ENCODE assay signal across 14 mouse cellular contexts in genomic region chr15:83383633-83384032, GRCm38 (mm10). TPM values are rescaled to one million over a fixed set of nuclear protein-coding genes. Genes with fewer than 3 reads are reported as not detected.
A peak's percentile ranks its signal among the peaks of the same experiment; 100 is the strongest.
DNase-seq lines count a peak whose midpoint lies in the region; ATAC-seq and TF ChIP-seq lines count a peak whose summit lies in the region.
"Had no signal": no experiment of that assay in that cellular context is flagged by ENCODE, and none has a peak within 500 bp of the region (broad histone marks: within the 10 kb centered on the region; RNA-seq: fewer than 3 reads in every experiment).

No protein-coding gene starts in this region.

- no peaks in the 10 kb centered on the region for H3K4me1 ChIP-seq in hindbrain, postnatal 0 days (ENCODE audit: insufficient read depth, low read length)
- no peaks in the 10 kb centered on the region for H3K4me1 ChIP-seq in hindbrain, embryonic 16.5 days (ENCODE audit: control insufficient read depth, insufficient read depth, low read depth, low read length)
- no peaks in the 10 kb centered on the region for H3K4me1 ChIP-seq in lung, postnatal 0 days (ENCODE audit: insufficient read depth, low read depth, low read length)
- H3K4me1 ChIP-seq in bone marrow macrophage, adult 2 months (ENCODE audit: control insufficient read depth, insufficient read depth, low read length), result peaks cover 7% of the 10 kb centered on the region
- H3K4me1 ChIP-seq in heart, embryonic 16.5 days (ENCODE audit: control insufficient read depth, insufficient read depth, low read length), result peaks cover 2% of the 10 kb centered on the region; the same call in 1 of the 2 replicates
- no peaks in the 10 kb centered on the region for H3K4me1 ChIP-seq in intestine, embryonic 15.5 days (replicated peaks)
- H3K4me1 ChIP-seq: neural tube, embryonic 13.5 days had no signal

- no peak overlapping the region for H3K4me3 ChIP-seq in hindbrain, postnatal 0 days (ENCODE audit: low read length)
- no peak overlapping the region for H3K4me3 ChIP-seq in hindbrain, embryonic 16.5 days (ENCODE audit: low read length)
- no peak overlapping the region for H3K4me3 ChIP-seq in lung, postnatal 0 days (ENCODE audit: low read depth, low read length)
- no peak overlapping the region for H3K4me3 ChIP-seq in bone marrow macrophage, adult 2 months (ENCODE audit: insufficient read depth, low read length)
- H3K4me3 ChIP-seq in heart, embryonic 16.5 days (ENCODE audit: low read length), result no peak overlapping the region
- no peak overlapping the region for H3K4me3 ChIP-seq in intestine, embryonic 15.5 days (replicated peaks)
- H3K4me3 ChIP-seq: neural tube, embryonic 13.5 days had no signal

- TF ChIP-seq EP300 in lung, postnatal 0 days (IDR thresholded peaks at IDR 0.05), result no peak

- ATAC-seq in hindbrain, postnatal 0 days, result no peak
- ATAC-seq in hindbrain, embryonic 16.5 days, result no peak
- peak; percentile 14; the same call in 1 of the 2 replicates for ATAC-seq in lung, postnatal 0 days
- peak; percentile 61 for ATAC-seq in heart, embryonic 16.5 days (replicated peaks; ENCODE audit: extremely low read depth, insufficient read depth, low FRiP score)
- no peak for ATAC-seq in intestine, embryonic 15.5 days
- ATAC-seq: forebrain, embryonic 14.5 days had no signal

- no peak for TF ChIP-seq POLR2A in bone marrow macrophage, adult 2 months (IDR thresholded peaks at IDR 0.05; ENCODE audit: borderline replicate concordance, low read depth, low read length)

- peak; percentile 7 for DNase-seq in hindbrain, postnatal 0 days (ENCODE audit: low spot score)
- DNase-seq in lung, postnatal 0 days (ENCODE audit: low spot score), result no peak
- DNase-seq in lung, postnatal 4 days, result no peak
- DNase-seq in frontal cortex, postnatal 14 days (ENCODE audit: low spot score in 2 of 2), result no peak
- DNase-seq: cerebellum, adult 9-11 months; kidney, adult 11 months; retina, postnatal 1 day had no signal

- 84% methylated on average over 2 of the region's 2 CpGs for WGBS in hindbrain, postnatal 0 days
- WGBS in hindbrain, embryonic 16.5 days, result 92% methylated on average over 2 of the region's 2 CpGs
- 79% methylated on average over 2 of the region's 2 CpGs for WGBS in lung, postnatal 0 days
- WGBS in heart, embryonic 16.5 days, result 73% methylated on average over 2 of the region's 2 CpGs
- WGBS in intestine, embryonic 15.5 days, result 87% methylated on average over 2 of the region's 2 CpGs

- no peak overlapping the region for H3K27ac ChIP-seq in hindbrain, postnatal 0 days
- no peak overlapping the region for H3K27ac ChIP-seq in hindbrain, embryonic 16.5 days (ENCODE audit: low read depth, low read length)
- H3K27ac ChIP-seq in lung, postnatal 0 days (ENCODE audit: low read length), result no peak overlapping the region
- no peak overlapping the region for H3K27ac ChIP-seq in bone marrow macrophage, adult 2 months (ENCODE audit: insufficient read depth, low read depth, low read length)
- H3K27ac ChIP-seq in heart, embryonic 16.5 days (ENCODE audit: low read length), result peak overlapping the region; percentile 36
- H3K27ac ChIP-seq in intestine, embryonic 15.5 days, result no peak overlapping the region
- H3K27ac ChIP-seq: neural tube, embryonic 13.5 days had no signal

- H3K27me3 ChIP-seq in hindbrain, postnatal 0 days (ENCODE audit: insufficient read depth, low read length), result no peaks in the 10 kb centered on the region
- H3K27me3 ChIP-seq in hindbrain, embryonic 16.5 days (replicated peaks; ENCODE audit: control insufficient read depth, insufficient read depth, low read length), result no peaks in the 10 kb centered on the region
- H3K27me3 ChIP-seq in lung, postnatal 0 days (replicated peaks; ENCODE audit: insufficient read depth, low read length), result no peaks in the 10 kb centered on the region
- H3K27me3 ChIP-seq in heart, embryonic 16.5 days (ENCODE audit: control insufficient read depth, insufficient read depth, low read length), result no peaks in the 10 kb centered on the region
- H3K27me3 ChIP-seq in intestine, embryonic 15.5 days (replicated peaks), result no peaks in the 10 kb centered on the region
- H3K27me3 ChIP-seq: neural tube, embryonic 13.5 days had no signal

- H3K9me3 ChIP-seq in hindbrain, postnatal 0 days (ENCODE audit: low read length), result no peaks in the 10 kb centered on the region; the same call in 1 of the 2 replicates
- H3K9me3 ChIP-seq in hindbrain, embryonic 16.5 days (ENCODE audit: control insufficient read depth, low read length), result no peaks in the 10 kb centered on the region
- H3K9me3 ChIP-seq in lung, postnatal 0 days (ENCODE audit: low read length), result no peaks in the 10 kb centered on the region
- H3K9me3 ChIP-seq in heart, embryonic 16.5 days (replicated peaks; ENCODE audit: control insufficient read depth, low read length), result no peaks in the 10 kb centered on the region
- H3K9me3 ChIP-seq in intestine, embryonic 15.5 days, result no peaks in the 10 kb centered on the region
- H3K9me3 ChIP-seq: neural tube, embryonic 13.5 days had no signal

- H3K36me3 ChIP-seq in hindbrain, postnatal 0 days (ENCODE audit: insufficient read depth, low read length), result peaks cover 4% of the 10 kb centered on the region; the same call in 1 of the 2 replicates
- no peaks in the 10 kb centered on the region for H3K36me3 ChIP-seq in hindbrain, embryonic 16.5 days (ENCODE audit: control insufficient read depth, insufficient read depth, low read length)
- peaks cover 47% of the 10 kb centered on the region for H3K36me3 ChIP-seq in lung, postnatal 0 days (ENCODE audit: insufficient read depth, low read length)
- peaks cover 52% of the 10 kb centered on the region for H3K36me3 ChIP-seq in heart, embryonic 16.5 days (ENCODE audit: control insufficient read depth, insufficient read depth)
- H3K36me3 ChIP-seq in intestine, embryonic 15.5 days, result peaks cover 40% of the 10 kb centered on the region

- no peak overlapping the region for H3K9ac ChIP-seq in hindbrain, postnatal 0 days (replicated peaks; ENCODE audit: low read length)
- H3K9ac ChIP-seq in hindbrain, embryonic 16.5 days (ENCODE audit: low read depth, low read length), result no peak overlapping the region
- H3K9ac ChIP-seq in lung, postnatal 0 days (replicated peaks; ENCODE audit: low read depth), result no peak overlapping the region
- H3K9ac ChIP-seq in heart, embryonic 16.5 days (ENCODE audit: low read length), result no peak overlapping the region
- no peak overlapping the region for H3K9ac ChIP-seq in intestine, embryonic 15.5 days
- H3K9ac ChIP-seq: neural tube, embryonic 13.5 days had no signal

- no peak overlapping the region for H3K4me2 ChIP-seq in hindbrain, postnatal 0 days (ENCODE audit: low read depth, low read length)
- no peak overlapping the region for H3K4me2 ChIP-seq in hindbrain, embryonic 16.5 days (ENCODE audit: low read length)
- H3K4me2 ChIP-seq in lung, postnatal 0 days (replicated peaks; ENCODE audit: low read depth, low read length), result no peak overlapping the region
- H3K4me2 ChIP-seq in heart, embryonic 16.5 days (ENCODE audit: low read depth, low read length), result no peak overlapping the region
- H3K4me2 ChIP-seq in intestine, embryonic 15.5 days (replicated peaks), result no peak overlapping the region
- H3K4me2 ChIP-seq: midbrain, embryonic 11.5 days; neural tube, embryonic 13.5 days had no signal

- TF ChIP-seq CTCF in hindbrain, postnatal 0 days (IDR thresholded peaks at IDR 0.05; ENCODE audit: low read depth), result peak; percentile 54
- peak; percentile 60 for TF ChIP-seq CTCF in lung, postnatal 0 days (IDR thresholded peaks at IDR 0.05)
- 0 out of 2 replicates have a peak, but pooled peaks have one; percentile 12 for TF ChIP-seq CTCF in bone marrow macrophage, adult 2 months (IDR thresholded peaks at IDR 0.05; ENCODE audit: low read depth, low read length)

RNA-seq across cellular contexts. Expression of gene Arfgap3, which starts 33.6 kb away (rescaled TPM):
- total RNA-seq in hindbrain, postnatal 0 days (2014; rRNA removed), result 49.6 and 59.3 TPM in 2 replicates
- 31.0 and 33.4 TPM in 2 replicates for polyA plus RNA-seq in hindbrain, postnatal 0 days (2015; fragmentation: Nextera tagmentation; extraction: Ambion mirVana)
- 39.4 and 43.3 TPM in 2 replicates for polyA plus RNA-seq in hindbrain, embryonic 16.5 days (2015; fragmentation: Nextera tagmentation; extraction: Ambion mirVana)
- 41.1 and 44.2 TPM in 2 replicates for polyA plus RNA-seq in lung, postnatal 0 days (2015; fragmentation: Nextera tagmentation; extraction: Ambion mirVana)
- polyA plus RNA-seq in bone marrow macrophage, adult 2 months (2012; ENCODE audit: insufficient read depth, insufficient read length, missing spikeins), result 27.8 and 28.6 TPM in 2 replicates
- 42.0 and 44.6 TPM in 2 replicates for polyA plus RNA-seq in heart, embryonic 16.5 days (2015; fragmentation: Nextera tagmentation; extraction: Ambion mirVana)
- polyA plus RNA-seq in intestine, embryonic 15.5 days (2015; fragmentation: Nextera tagmentation; extraction: Ambion mirVana), result 60.5 and 62.9 TPM in 2 replicates

Comparison
In these comparisons a context has a peak if more than half of its experiments do, and no peak if none do; other contexts are left out.
1. ATAC-seq: peak in lung, postnatal 0 days (single experiment) and heart, embryonic 16.5 days (single experiment); none in hindbrain, postnatal 0 days (single experiment), hindbrain, embryonic 16.5 days (single experiment) and intestine, embryonic 15.5 days (single experiment).
2. Peak in every context shown above with its lines, with median percentiles within 50 percentile points of each other: CTCF ChIP-seq.